Mouse (Mus musculus): Measurements from ENCODE around the gene Fam78a.
A peak's percentile ranks its signal among the peaks of the same experiment; 100 is the strongest.

Gene Fam78a

GRCm38 (mm10) chr2:32102944-32103343 lies 18.3 kb upstream of the Fam78a start:
- no peak for DNase-seq (ENCODE audit: low spot score in 2 of 2)

GRCm38 (mm10) chr2:32096122-32096420 lies 11.4 kb upstream of the Fam78a start:
- no peak for DNase-seq (ENCODE audit: low spot score in 2 of 2)

DNA sequence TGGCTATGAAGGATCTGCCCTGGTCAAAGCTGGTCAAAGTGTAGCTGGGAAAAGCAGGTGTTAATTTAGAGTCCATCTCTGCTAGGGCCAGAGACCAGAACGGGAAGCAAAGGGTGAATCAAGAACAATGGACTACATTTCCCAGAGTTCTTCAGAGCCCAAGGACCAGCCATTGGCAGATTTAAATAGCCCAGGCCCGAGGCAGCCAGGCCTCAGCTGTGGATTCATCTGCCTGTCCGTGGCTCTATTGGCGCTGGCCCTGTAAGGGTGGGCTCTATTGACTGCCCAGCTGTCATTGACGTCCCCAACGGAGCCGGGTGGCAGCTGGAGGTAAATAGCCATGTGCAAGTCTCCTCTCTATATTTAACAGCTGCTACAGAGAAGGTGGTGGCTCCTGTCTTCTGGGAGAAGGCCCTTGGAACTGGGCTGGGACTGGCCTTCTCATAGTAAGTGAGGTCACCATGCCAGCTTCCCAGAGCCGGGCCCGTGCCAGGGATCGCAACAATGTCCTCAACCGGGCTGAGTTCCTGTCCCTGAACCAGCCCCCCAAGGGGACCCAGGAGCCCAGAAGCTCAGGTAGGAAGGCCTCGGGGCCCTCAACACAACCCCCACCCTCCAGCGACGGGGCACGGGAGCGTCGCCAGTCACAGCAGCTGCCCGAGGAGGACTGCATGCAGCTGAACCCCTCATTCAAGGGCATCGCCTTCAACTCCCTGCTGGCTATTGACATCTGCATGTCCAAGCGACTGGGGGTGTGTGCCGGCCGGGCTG lies 10.9 kb upstream of the Fam78a start, which contains the start of gene Plpp7:
Plpp7 (plus strand) TSS at position 178 of the 771 bp plus-strand sequence.
- DNase-seq (ENCODE audit: low spot score in 2 of 2) = peak; percentile 69 to 89

GRCm38 (mm10) chr2:32094001-32094707 lies 9.5 kb upstream of the Fam78a start:
- DNase-seq (ENCODE audit: low spot score in 2 of 2) = no peak

GRCm38 (mm10) chr2:32091956-32092355 lies 7.3 kb upstream of the Fam78a start:
- DNase-seq (ENCODE audit: low spot score in 2 of 2) = no peak

GRCm38 (mm10) chr2:32090145-32090544 lies 5.5 kb upstream of the Fam78a start:
- no peak for DNase-seq (ENCODE audit: low spot score in 2 of 2)

- no peak for DNase-seq (ENCODE audit: low spot score in 2 of 2)
Observed at GRCm38 (mm10) chr2:32089606-32090005, 4.9 kb upstream of the Fam78a start.

GRCm38 (mm10) chr2:32088372-32088981 lies 3.8 kb upstream of the Fam78a start:
- DNase-seq (ENCODE audit: low spot score in 2 of 2) = peak in 1 of 2 experiments; percentile 75

- no peak for DNase-seq (ENCODE audit: low spot score in 2 of 2)
Observed at GRCm38 (mm10) chr2:32087606-32088005, 2.9 kb upstream of the Fam78a start.

DNA sequence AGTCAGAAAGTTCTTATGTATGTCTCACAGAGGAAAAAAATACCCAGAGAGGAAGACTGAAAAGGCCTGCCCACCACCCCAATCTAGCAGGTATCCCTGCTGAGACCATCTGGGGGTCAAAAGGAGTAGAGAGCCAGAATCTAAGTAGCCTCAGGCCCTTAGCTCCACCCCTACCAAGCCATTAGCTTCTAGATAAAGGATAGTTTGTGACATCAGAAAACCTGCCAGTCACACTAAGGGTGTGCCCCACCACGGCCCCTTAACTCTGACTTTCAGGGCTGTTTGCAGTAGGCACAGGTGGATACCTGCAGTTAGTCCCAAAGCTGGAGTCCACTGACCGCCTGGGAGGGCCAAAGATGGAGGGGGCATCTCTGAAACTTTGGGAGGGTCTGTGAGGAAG lies 574 bp upstream of the Fam78a start:
- no peak for DNase-seq (ENCODE audit: low spot score in 2 of 2)

GRCm38 (mm10) chr2:32084872-32085199 lies 179 bp upstream of the Fam78a start:
- no peak for DNase-seq (ENCODE audit: low spot score in 2 of 2)

DNA sequence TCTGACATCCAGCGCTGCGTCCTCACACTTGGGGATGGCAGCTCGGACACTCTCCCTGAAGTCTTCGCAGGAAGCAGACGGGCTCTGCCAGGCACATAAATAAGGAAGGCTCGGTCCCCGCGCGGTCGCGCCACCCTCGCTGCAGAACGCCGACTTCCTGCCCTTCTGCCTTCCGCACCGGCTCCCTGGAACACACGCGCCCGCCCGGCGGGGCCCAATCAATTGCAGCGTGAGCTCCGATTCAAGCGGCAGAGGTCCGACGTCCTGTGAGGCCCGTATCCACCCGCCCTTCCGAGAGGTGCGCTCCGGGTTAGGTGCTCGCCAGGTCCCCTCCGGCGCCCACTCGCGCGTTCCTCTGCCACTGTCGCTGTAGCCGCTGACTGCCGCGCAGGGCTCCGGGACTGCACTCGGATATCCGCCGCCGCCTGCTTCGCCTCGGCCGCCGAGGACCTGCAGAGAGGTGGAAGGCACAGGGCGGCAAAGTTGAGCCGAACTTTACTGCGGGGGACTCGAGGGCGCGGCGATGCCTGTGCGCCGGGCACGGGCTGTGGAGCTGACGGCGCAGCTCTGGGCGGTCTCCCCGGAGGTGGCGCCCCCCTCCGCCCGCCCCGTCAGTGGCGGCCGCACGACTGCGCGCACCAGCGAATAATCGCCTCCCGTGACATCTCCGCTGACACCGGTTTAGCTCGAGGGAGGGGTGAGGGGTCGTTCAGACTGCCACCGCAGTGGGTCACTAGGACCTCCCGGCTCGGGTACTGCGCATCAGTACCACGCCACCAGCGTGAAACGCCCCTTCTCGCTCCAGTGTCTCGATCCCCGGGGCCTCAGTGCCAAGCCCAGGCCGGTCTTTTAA lies 1.3 kb downstream of the Fam78a start:
- DNase-seq (ENCODE audit: low spot score in 2 of 2) = no peak

DNA sequence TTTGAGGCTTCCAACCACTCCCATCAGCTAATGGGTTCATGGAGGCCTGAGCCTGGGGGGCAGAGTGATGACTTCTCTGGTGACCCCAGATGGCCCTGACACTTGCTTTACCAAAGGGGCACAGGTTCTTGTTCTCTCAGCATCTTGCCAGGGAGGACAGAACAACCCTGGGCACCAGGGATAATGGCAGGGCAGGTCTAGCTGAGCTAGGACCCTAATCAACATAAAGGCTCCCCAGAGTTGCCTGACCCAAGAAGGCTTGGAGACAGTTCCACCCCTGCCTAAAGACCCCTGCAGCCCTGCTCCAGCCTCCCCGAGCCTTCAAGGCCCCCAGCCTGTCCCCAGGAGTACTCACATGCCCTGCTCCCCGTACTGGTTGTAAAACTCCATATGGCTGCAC lies 2.4 kb downstream of the Fam78a start:
- no peak for DNase-seq (ENCODE audit: low spot score in 2 of 2)

- DNase-seq (ENCODE audit: low spot score in 2 of 2) = no peak
Observed at GRCm38 (mm10) chr2:32081296-32081929, 3.2 kb downstream of the Fam78a start.

- DNase-seq (ENCODE audit: low spot score in 2 of 2) = no peak
Observed at GRCm38 (mm10) chr2:32080681-32081080, 4.0 kb downstream of the Fam78a start.

GRCm38 (mm10) chr2:32079191-32079725 lies 5.4 kb downstream of the Fam78a start:
- DNase-seq (ENCODE audit: low spot score in 2 of 2) = no peak

DNA sequence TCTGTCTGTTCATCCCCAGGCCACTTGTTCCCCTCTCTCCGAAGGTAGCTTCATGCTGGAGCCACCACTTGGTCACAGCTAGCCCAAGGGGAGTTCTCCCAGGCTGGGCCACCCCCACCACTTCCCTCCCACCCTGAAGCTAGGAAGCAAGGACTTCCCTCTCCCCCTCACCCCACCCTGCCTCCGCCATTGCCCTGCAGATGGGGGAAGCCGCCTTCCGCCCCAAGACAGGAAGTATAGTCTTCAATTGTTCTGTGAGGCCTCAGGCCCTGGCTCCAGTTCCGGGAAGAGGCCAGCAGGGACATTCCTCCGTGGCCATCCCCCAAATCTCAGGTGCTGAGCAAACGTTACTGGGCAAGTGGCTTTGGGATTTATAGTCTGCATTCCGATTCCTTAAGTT lies 6.1 kb downstream of the Fam78a start:
- DNase-seq (ENCODE audit: low spot score in 2 of 2) = no peak

DNA sequence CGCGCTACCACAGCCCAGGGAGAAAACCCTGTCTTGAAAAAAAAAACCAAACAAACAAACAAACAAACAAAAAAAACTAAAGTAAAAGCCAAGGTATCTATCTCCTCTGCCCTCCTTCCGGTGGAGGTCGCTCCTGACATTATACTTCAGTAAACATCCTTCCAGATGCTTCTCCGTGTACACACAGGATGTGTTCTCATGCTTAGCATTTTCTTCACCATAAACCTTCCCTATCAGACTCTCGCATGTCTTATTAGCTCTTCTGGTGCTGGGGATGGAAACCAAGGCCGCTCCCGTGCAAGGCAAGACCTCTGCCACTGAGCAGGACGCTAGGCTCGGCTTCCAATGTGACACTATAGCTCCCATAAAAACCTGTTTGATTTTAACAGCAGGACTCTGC lies 6.9 kb downstream of the Fam78a start:
- DNase-seq (ENCODE audit: low spot score in 2 of 2) = no peak

- no peak for DNase-seq (ENCODE audit: low spot score in 2 of 2)
Observed at GRCm38 (mm10) chr2:32075368-32075767, 9.3 kb downstream of the Fam78a start.

DNA sequence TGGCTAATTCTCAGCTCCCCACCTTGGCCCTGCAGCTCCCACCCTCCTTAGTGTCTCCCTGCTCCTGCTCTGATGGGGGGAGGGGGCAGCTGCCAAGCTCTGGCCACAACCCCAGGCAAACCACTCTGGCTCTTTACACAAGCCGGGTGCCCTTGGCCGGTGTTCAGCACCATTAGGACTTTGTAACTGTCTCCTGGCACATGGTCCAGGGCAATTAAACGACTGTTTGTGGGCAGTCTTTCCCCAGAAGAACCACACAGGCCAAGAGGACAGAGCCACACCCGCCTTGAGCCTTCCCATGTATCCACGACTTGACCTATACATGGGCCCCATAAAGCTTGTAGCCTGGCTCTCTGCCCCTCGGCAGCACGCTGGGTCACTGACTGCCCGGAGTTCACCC lies 10.3 kb downstream of the Fam78a start:
- DNase-seq (ENCODE audit: low spot score in 2 of 2) = no peak

GRCm38 (mm10) chr2:32070747-32071146 lies 13.9 kb downstream of the Fam78a start:
- no peak for DNase-seq (ENCODE audit: low spot score in 2 of 2)
